In genomic region chr11:60913301-60914196, GRCm38 (mm10) we compare ENCODE assay signal across 8 mouse cellular contexts. TPM values are rescaled to one million over a fixed set of nuclear protein-coding genes. Genes with fewer than 3 reads are reported as not detected.
A peak's percentile ranks its signal among the peaks of the same experiment; 100 is the strongest.
DNase-seq lines count a peak whose midpoint lies in the region; ATAC-seq lines count a peak whose summit lies in the region.

No protein-coding gene starts in this region.

- peak; percentile 81 to 86 for DNase-seq in gastrocnemius, adult 8-10 months (ENCODE audit: low spot score in 2 of 2)
- peak; percentile 69 for DNase-seq in hindlimb bud, embryonic 11.5 days (ENCODE audit: extremely low spot score, low read depth, low spot score)
- DNase-seq in left cerebral cortex, adult 8-10 months (ENCODE audit: low spot score in 2 of 2) = peak; percentile 84 to 88
- peak; percentile 91 for DNase-seq in right cerebral cortex, adult 18-20 months
- DNase-seq in urinary bladder, adult 2 months (ENCODE audit: low spot score) = peak; percentile 86

- peak; percentile 93 for ATAC-seq in activated CD4-positive, CD25-positive, alpha-beta regulatory T cell, adult 4 months
- ATAC-seq in common myeloid progenitor, adult 5-6 weeks (replicated peaks; ENCODE audit: low read depth, poor library complexity, severe bottlenecking) = peak; percentile 73
- peak; percentile 96 for ATAC-seq in megakaryocyte, adult 5-6 weeks (ENCODE audit: poor library complexity, severe bottlenecking)

RNA-seq across cellular contexts. Expression of gene Natd1, which starts 1.0 kb away (rescaled TPM):
- 1 to 10 TPM; 5.7 to 6.8 TPM for polyA plus RNA-seq in activated CD4-positive, CD25-positive, alpha-beta regulatory T cell, adult 4 months (2017; shearing (Covaris generic))
- total RNA-seq in common myeloid progenitor, adult 5-6 weeks (2017) = 1.4 and 1.7 TPM in 2 replicates
- total RNA-seq in gastrocnemius, adult 8-10 months (2022) = 1 to 10 TPM; 6.5 to 9.2 (median 7.3) TPM
- 10 to 100 TPM in 3 of 4 experiments, 1 to 10 TPM in 1; 9.6 to 13.4 (median 11.9) TPM for total RNA-seq in left cerebral cortex, adult 8-10 months (2022)
- total RNA-seq in megakaryocyte, adult 5-6 weeks (2015) = 5.6 and 5.8 TPM in 2 replicates
- total RNA-seq in megakaryocyte, adult 5-6 weeks (2017) = 2.7 and 3.3 TPM in 2 replicates
- 23.2 and 24.0 TPM in 2 replicates for polyA plus RNA-seq in urinary bladder, adult 2 months (2012; rRNA removed)

RNA-seq across cellular contexts. Expression of gene Map2k3, which starts 18.3 kb away (rescaled TPM):
- 10 to 100 TPM; 58.3 to 66.8 TPM for polyA plus RNA-seq in activated CD4-positive, CD25-positive, alpha-beta regulatory T cell, adult 4 months (2017; shearing (Covaris generic))
- 18.3 and 21.3 TPM in 2 replicates for total RNA-seq in common myeloid progenitor, adult 5-6 weeks (2017)
- total RNA-seq in gastrocnemius, adult 8-10 months (2022) = 100 to 1,000 TPM; 117 to 122 (median 119) TPM
- total RNA-seq in left cerebral cortex, adult 8-10 months (2022) = 10 to 100 TPM; 12.0 to 18.7 (median 16.3) TPM
- 34.2 and 37.2 TPM in 2 replicates for total RNA-seq in megakaryocyte, adult 5-6 weeks (2015)
- 10.5 and 16.3 TPM in 2 replicates for total RNA-seq in megakaryocyte, adult 5-6 weeks (2017)
- 44.0 and 46.6 TPM in 2 replicates for polyA plus RNA-seq in urinary bladder, adult 2 months (2012; rRNA removed)

RNA-seq across cellular contexts. Expression of gene Tmem11, which starts 34.5 kb away (rescaled TPM):
- 10 to 100 TPM; 27.9 to 28.2 TPM for polyA plus RNA-seq in activated CD4-positive, CD25-positive, alpha-beta regulatory T cell, adult 4 months (2017; shearing (Covaris generic))
- total RNA-seq in common myeloid progenitor, adult 5-6 weeks (2017) = 82.0 and 86.5 TPM in 2 replicates
- 10 to 100 TPM; 37.2 to 44.1 (median 43.5) TPM for total RNA-seq in gastrocnemius, adult 8-10 months (2022)
- 10 to 100 TPM; 26.7 to 33.3 (median 30.3) TPM for total RNA-seq in left cerebral cortex, adult 8-10 months (2022)
- 13.3 and 18.7 TPM in 2 replicates for total RNA-seq in megakaryocyte, adult 5-6 weeks (2015)
- total RNA-seq in megakaryocyte, adult 5-6 weeks (2017) = 32.7 and 37.7 TPM in 2 replicates
- 46.7 and 51.1 TPM in 2 replicates for polyA plus RNA-seq in urinary bladder, adult 2 months (2012; rRNA removed)

Comparison
In these comparisons a context has a peak if more than half of its experiments do, and no peak if none do; other contexts are left out.
1. Peak in every context shown above with its lines: DNase-seq and ATAC-seq.